Mouse (Mus musculus): ENCODE measurements around the gene Mov10l1. TPM values are rescaled to one million over a fixed set of nuclear protein-coding genes. Genes with fewer than 3 reads are reported as not detected.

Gene Mov10l1
- total RNA-seq, 2 experiments from 2014 or later, result not detected

- no peak for TF ChIP-seq CTCF (IDR thresholded peaks at IDR 0.05)
- no peak for DNase-seq
- intact Hi-C loops (cut with DNase I), result no loop called here
- Histone ChIP-seq H3K4me3 (no peak overlapping the region), H3K27ac (no peak overlapping the region)
Measured at GRCm38 (mm10) chr15:89054666-89055065, 72.0 kb downstream of the Mov10l1 start.

GRCm38 (mm10) chr15:89058736-89059135 is 76.0 kb downstream of the Mov10l1 start:
- no peak overlapping the region for H3K27ac ChIP-seq
- no peak overlapping the region for H3K4me3 ChIP-seq
- DNase-seq, result no peak
- intact Hi-C loops (cut with DNase I), result no loop called here
- TF ChIP-seq CTCF (IDR thresholded peaks at IDR 0.05), result no peak

- DNase-seq, result no peak
- Histone ChIP-seq H3K27ac (no peak within 1 kb of the TSS), H3K4me3 (peak within 1 kb of the TSS; percentile 72)
- intact Hi-C loops (cut with DNase I), result no loop called here
- no peak for TF ChIP-seq CTCF (IDR thresholded peaks at IDR 0.05)
Measured at GRCm38 (mm10) chr15:89059161-89059931, 76.6 kb downstream of the Mov10l1 start, which contains the start of gene Panx2. Panx2 (plus strand) TSS chr15:89059734.

GRCm38 (mm10) chr15:89060032-89060681 is 77.4 kb downstream of the Mov10l1 start:
- intact Hi-C loops (cut with DNase I), result no loop called here
- peak; percentile 24 for DNase-seq
- Histone ChIP-seq H3K27ac (no peak overlapping the region), H3K4me3 (peak overlapping the region; percentile 72)
- TF ChIP-seq CTCF (IDR thresholded peaks at IDR 0.05), result no peak

- intact Hi-C loops (cut with DNase I), result no loop called here
- no peak overlapping the region for H3K4me3 ChIP-seq
- H3K27ac ChIP-seq, result no peak overlapping the region
- no peak for TF ChIP-seq CTCF (IDR thresholded peaks at IDR 0.05)
- no peak for DNase-seq
Measured at GRCm38 (mm10) chr15:89060811-89061460, 78.2 kb downstream of the Mov10l1 start.

GRCm38 (mm10) chr15:89061761-89062517 is 79.2 kb downstream of the Mov10l1 start:
- Histone ChIP-seq H3K27ac (no peak overlapping the region), H3K4me3 (no peak overlapping the region)
- DNase-seq, result no peak
- intact Hi-C loops (cut with DNase I), result no loop called here
- TF ChIP-seq CTCF (IDR thresholded peaks at IDR 0.05), result no peak

- DNase-seq, result no peak
- intact Hi-C loops (cut with DNase I), result no loop called here
- no peak for TF ChIP-seq CTCF (IDR thresholded peaks at IDR 0.05)
- H3K27ac ChIP-seq, result no peak overlapping the region
- no peak overlapping the region for H3K4me3 ChIP-seq
Measured at GRCm38 (mm10) chr15:89062518-89062910, 79.8 kb downstream of the Mov10l1 start.

- DNase-seq, result no peak
- intact Hi-C loops (cut with DNase I), result no loop called here
- no peak for TF ChIP-seq CTCF (IDR thresholded peaks at IDR 0.05)
- no peak overlapping the region for H3K4me3 ChIP-seq
- no peak overlapping the region for H3K27ac ChIP-seq
Measured at GRCm38 (mm10) chr15:89063001-89063400, 80.3 kb downstream of the Mov10l1 start.

GRCm38 (mm10) chr15:89063536-89063935 is 80.8 kb downstream of the Mov10l1 start:
- no peak for DNase-seq
- no peak for TF ChIP-seq CTCF (IDR thresholded peaks at IDR 0.05)
- H3K27ac ChIP-seq, result no peak overlapping the region
- no peak overlapping the region for H3K4me3 ChIP-seq
- intact Hi-C loops (cut with DNase I), result no loop called here

GRCm38 (mm10) chr15:89064891-89065290 is 82.2 kb downstream of the Mov10l1 start:
- DNase-seq, result no peak
- no peak for TF ChIP-seq CTCF (IDR thresholded peaks at IDR 0.05)
- no peak overlapping the region for H3K27ac ChIP-seq
- intact Hi-C loops (cut with DNase I), result no loop called here
- no peak overlapping the region for H3K4me3 ChIP-seq

GRCm38 (mm10) chr15:89067609-89068008 is 84.9 kb downstream of the Mov10l1 start:
- no peak for DNase-seq
- H3K27ac ChIP-seq, result no peak overlapping the region
- H3K4me3 ChIP-seq, result no peak overlapping the region
- intact Hi-C loops (cut with DNase I), result no loop called here
- no peak for TF ChIP-seq CTCF (IDR thresholded peaks at IDR 0.05)

- DNase-seq, result no peak
- Histone ChIP-seq H3K4me3 (no peak overlapping the region), H3K27ac (no peak overlapping the region)
- no peak for TF ChIP-seq CTCF (IDR thresholded peaks at IDR 0.05)
- intact Hi-C loops (cut with DNase I), result no loop called here
Measured at GRCm38 (mm10) chr15:89068226-89068625, 85.5 kb downstream of the Mov10l1 start.

Data from gastrocnemius, adult 2 months (tissue).